Mouse (Mus musculus) gastrocnemius, postnatal 10 days (tissue): ENCODE measurements around the gene Mrtfb. TPM values are rescaled to one million over a fixed set of nuclear protein-coding genes. Genes with fewer than 3 reads are reported as not detected.

Experiments
- DNase-seq: peaks from one replicate; pipeline ENCODE4 v3.0.0; 2021; ENCODE audit warnings: mixed read lengths
- microRNA-seq, 2 experiments: library from miRNA; unstranded; fragments of <30 nt; microRNA quantifications; one replicate each; pipeline ENCODE4 v1.2.0; 2021
- total RNA-seq, 2 experiments: library from RNA; stranded (reverse); gene quantifications; 2 replicates each; pipeline ENCODE4 v1.2.3; 2021

Gene Mrtfb
- total RNA-seq, 2 experiments from 2014 or later, result 39.5 TPM

DNA sequence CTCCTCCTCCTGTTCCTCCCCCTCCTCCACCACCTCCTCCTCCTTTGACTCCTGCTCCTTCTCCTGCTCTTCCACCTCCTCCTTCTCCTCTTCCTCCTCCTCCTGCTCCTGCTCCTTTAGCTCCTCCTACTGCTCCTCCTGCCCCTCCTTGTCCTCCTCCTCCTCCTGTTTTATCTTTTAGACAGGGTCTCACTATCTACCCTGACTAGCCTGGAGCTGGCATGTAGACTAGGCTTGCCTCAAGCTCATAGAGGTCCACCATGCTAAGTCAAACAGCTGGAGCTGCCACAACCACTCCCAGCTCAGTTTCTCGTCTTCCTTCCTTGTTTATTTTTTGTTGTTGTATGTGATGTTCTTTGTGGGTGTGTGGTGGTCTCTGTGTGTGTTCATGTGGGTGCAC, 187.5 kb downstream of the Mrtfb start:
- DNase-seq, result no peak

DNA sequence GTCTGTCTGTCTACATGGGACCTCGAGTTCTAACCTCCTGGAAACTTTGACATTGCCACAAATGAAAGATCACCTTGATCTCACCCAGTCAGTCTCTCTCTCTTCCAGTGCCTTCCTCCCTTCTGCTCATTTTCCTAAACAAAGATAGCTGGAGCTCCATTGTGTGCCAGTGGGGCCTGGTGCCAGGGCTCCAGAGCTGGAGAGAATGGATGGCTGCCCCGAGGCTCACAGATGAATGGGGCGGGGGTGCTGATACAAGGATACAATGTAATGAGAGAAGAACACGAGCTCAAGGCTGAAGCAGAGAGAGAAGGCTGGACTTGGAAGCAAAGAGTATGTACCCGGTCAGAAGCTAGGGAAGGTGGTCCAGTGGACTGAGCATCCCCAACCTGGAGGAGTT, 189.2 kb downstream of the Mrtfb start:
- no peak for DNase-seq

- no peak for DNase-seq
Observed at GRCm38 (mm10) chr16:13446488-13446887, 190.2 kb downstream of the Mrtfb start.

- DNase-seq, result no peak
Observed at GRCm38 (mm10) chr16:13446971-13447283, 190.6 kb downstream of the Mrtfb start.

DNA sequence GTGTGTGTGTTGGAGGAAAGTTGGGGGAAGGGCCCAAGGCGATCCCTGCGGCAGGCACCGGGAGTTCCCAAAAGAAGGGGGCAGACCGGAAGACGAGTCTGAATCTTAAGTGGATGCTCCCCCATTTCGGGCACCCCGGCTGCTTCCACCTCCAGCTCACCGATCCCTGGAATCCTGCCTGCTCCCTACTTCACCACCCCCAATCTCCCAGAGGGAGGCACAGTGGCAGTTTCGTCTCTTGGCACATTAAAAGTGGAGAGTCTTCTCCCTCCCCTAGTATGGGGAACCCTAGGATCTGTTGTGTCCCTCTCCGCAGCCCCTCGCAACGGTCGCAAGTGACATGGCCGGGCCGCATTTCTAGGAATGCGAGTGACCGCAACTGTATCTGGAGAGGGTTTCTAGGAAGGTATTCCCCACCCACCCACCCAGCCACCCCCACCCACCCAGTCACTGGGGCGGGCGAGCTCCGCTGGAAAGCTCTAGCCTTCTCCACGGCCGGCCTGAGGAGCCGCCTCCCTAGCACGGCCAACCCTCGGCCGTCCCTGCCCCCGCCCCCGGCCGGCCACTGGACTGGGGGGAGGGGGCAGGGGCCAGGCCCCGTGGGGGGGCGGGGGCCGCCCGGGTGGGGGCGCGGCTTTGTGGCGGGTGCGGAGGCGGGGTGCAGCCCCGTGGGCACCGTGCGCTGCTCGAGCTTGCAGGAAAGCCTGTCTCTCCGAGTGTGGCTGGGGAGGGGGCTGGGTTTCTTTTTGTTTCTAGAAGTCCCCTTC, 191.2 kb downstream of the Mrtfb start:
- DNase-seq, result peak; percentile 73

DNA sequence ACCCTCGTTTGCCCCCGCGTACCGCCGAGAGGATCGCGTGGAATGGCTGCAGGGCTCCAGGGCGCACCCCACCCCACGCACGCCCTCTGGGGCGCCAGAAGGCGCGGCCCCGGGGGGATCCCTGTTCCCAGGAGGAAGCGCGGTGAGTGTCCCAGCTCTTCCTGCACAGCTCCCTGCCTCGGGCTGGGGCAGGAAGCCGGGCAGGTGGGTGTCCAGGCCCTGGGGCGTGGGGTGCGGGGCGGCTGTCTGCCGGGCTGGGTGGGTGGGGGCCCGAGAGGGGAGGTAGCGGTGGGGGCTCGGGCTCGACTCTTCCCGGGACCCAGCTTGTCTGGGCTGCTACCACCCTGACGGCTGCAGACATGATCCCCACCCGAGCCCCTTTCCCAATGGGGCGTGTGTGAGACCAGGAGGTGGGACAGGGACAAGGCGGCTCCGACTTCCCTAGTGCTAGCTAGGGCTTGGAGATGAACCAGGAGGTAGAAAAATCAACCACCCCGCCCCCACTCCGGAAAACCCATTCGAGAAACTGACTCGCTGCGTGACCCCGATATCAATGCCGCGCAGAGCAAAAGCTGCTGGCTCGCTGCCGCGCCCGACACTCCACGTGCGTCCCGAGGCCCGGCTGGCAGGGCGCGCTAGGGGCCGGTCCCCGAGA, 191.9 kb downstream of the Mrtfb start:
- peak; percentile 72 for DNase-seq

GRCm38 (mm10) chr16:13448706-13449090, 192.4 kb downstream of the Mrtfb start:
- no peak for DNase-seq

DNA sequence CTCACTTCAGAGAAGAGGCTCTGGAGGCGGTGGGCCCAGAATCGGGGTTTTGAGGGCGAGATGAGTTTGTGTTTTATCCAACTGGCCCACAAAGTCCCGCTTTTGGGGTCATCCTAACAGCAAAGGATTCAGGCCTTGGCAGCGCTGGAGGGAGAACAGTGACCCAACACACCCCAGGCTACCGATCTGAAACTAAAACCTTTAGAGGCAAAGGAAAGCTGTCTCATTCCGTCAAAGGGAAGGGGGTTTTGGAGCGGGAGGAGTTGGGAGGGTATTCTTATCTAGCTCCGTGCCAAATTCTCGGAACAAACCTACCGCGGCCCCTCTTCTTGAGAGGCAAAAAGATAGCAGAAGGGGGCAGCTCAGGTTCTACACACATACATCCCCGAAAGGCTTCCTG, 193.2 kb downstream of the Mrtfb start:
- DNase-seq, result no peak

- DNase-seq, result no peak
Observed at GRCm38 (mm10) chr16:13450831-13451230, 194.6 kb downstream of the Mrtfb start.

- DNase-seq, result no peak
Observed at GRCm38 (mm10) chr16:13451991-13452390, 195.7 kb downstream of the Mrtfb start.

DNA sequence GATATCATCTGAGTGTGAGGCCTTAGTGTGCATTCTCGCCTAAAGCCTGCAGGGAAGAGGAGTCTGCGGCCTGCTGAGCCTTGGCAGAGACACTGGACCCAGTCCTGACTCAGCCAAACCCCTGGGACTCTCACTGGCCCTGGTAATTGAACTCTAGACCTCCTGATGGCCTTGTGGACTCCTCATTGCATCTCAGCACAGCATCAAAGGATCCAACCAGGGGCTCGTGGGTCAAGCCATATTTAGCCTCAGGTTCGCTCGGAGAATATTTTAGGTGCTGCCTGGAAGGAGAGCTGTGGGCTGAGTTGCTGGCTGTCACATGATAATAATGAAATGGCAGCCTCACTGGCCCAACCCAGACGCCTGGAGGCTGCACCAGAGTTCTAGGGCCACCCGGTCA, 196.4 kb downstream of the Mrtfb start:
- no peak for DNase-seq

GRCm38 (mm10) chr16:13454026-13454600, 197.8 kb downstream of the Mrtfb start:
- no peak for DNase-seq

GRCm38 (mm10) chr16:13455560-13455959, 199.3 kb downstream of the Mrtfb start:
- peak; percentile 56 for DNase-seq

GRCm38 (mm10) chr16:13458556-13458955, 202.3 kb downstream of the Mrtfb start:
- no peak for DNase-seq

DNA sequence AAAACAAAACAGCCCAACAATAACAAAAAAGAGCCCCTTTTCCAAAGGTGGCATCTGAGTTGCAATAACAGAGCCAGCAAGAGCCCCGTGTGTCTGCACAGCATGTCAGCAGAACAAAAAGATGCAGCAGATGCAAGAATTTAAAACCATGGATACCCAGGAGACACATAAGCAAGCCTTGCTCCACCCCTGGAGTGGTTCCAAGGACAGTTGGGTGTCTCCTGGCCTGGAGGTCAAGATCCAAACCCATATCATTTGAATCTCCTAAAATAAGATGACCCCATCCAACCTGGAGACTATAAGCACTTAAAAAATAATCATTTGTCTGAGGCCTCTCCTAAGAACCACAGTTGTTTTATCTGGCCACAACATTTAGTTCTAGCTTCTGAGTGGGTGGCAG, 203.8 kb downstream of the Mrtfb start:
- no peak for DNase-seq

DNA sequence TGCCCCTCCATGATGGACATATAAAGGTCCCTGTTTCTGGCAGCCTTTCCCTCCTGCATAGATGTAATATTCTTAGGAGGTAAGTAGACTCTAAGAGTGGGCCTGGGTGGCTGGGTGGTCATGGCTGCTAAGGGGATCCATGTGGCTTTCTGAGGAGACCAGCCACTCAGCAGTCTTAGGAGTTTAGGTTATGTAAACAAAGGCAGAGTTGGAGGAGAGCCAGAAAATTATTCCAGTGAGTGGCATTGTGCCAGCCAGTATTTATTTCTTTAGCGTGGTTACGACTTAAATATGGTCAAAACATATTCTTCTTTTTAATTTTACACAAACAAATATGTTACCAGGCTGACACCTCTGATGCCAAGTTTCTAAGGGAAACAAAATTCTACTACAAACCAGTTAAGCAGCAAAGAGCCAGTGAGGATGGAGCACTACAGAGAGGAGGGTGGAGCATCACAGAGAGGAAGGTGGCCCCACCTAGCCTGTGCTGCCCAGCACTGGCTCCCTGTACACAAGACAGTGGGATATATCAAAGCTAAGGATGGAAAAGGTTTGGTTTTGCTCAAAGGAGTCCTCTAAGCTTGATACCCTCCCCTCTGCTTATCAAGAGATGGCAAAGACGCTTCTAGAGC, 204.6 kb downstream of the Mrtfb start:
- no peak for DNase-seq

DNA sequence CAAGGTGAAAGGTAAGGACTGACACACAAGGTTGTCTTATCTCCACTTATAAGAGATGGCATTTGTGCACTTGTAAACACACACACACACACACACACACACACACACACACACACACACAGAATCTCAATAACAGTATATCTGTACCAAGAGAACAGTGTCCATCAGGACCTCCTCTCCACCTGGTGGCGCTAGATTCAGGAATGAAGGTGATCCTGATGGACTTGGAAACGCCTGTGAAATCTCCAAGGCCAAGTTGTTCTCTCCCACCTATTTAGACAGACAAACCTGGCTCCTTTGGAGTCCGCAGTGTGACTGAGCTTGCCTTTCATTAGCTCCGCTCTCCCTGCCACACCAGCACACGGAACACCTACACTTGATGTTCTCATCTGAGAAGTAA, 208.4 kb downstream of the Mrtfb start:
- no peak for DNase-seq

Small RNA genes within 50 kb of the gene (microRNA-seq; reads per million reads assigned to microRNA genes)
- gene Mir193b (66.5 to 122 reads per million in 2 experiments), gene Mir365-1 (0.64 to 2.0 reads per million in 2 experiments)

Other genes with a start within 250 kb of the Mrtfb start
- gene Ercc4, start 146.8 kb upstream of the Mrtfb start, total RNA-seq, result 1 to 10 TPM; 7.0 to 8.4 TPM